Mouse (Mus musculus) bone marrow, adult 2 months (tissue): Measurements from ENCODE around the gene Raet1e.
"Not testable (repeated sequence)": the region's sequence is repeated elsewhere in the genome, so short reads cannot be mapped to it uniquely, and the experiment has no call there.

Source experiments
- CTCF ChIP-seq: fragments of 200-500 bp; IDR thresholded peaks from 2 replicates; pipeline ENCODE4 v1.5.1; 2011; ENCODE audit warnings: low read length, control low read depth; ENCODE audit not compliant: control insufficient read depth, insufficient read depth
- POLR2A ChIP-seq: fragments of 200-500 bp; IDR thresholded peaks from 2 replicates; pipeline ENCODE4 v1.6.1; 2011; ENCODE audit warnings: low read depth, mild to moderate bottlenecking, control low read depth, low read length, borderline replicate concordance; ENCODE audit not compliant: control insufficient read depth

DNA sequence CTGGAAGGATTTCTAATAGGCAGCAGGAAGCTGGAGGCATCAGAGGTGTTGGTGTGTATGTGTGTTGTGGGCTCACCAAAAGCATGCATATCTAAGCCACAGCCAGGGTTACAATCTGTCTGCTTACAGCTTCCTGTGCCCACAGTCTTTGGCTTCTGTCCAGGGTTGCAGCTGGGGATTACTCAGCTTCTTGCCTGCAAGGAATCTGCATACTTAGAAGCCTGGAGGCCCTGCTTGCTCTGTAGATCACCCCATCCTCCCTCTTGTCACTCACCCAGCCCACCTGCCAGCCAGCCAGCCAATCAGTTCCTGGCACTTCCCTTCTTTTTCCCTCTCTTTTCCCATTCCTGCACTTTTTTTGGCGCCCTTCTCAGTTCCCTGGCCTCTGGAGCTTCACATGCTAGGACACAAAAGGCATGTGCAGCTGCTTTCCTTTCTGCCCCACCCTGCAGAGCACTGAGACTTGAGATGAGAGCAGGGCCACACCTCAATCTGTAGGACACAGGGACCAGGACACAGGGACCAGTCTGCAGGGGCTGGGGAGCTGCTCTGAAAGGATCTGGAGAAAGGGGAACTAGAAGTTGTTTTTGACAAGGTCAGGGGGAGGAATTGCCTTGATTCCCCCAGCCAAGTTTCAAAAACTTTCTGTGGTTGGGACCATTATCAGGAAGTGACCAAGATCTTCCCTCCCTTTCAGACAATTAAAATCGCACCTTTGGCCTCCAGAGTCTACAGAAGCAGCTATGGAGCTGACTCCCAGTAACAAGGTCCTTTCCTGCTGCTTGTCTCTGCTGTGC, 234.9 kb downstream of the Raet1e start:
- not testable (repeated sequence) for TF ChIP-seq CTCF, POLR2A
